Mouse (Mus musculus) right cerebral cortex, adult 2 months (tissue): ENCODE measurements around the gene Tmem106b.

Source experiments
- DNase-seq, 2 experiments: peaks; one replicate each; pipeline ENCODE4 v3.0.0; 2021 to 2022; ENCODE audit warnings: low spot score in 2 of 2

Tmem106b gene

GRCm38 (mm10) chr6:13069302-13070146 is at the start of gene Tmem106b:
Tmem106b (plus strand) TSS chr6:13069759.
- peak; percentile 96 to 97 for DNase-seq

- no peak for DNase-seq
Measured at GRCm38 (mm10) chr6:13021245-13022100, 48.1 kb upstream of the Tmem106b start.

- DNase-seq = no peak
Measured at GRCm38 (mm10) chr6:13030558-13030957, 39.0 kb upstream of the Tmem106b start.

GRCm38 (mm10) chr6:13030961-13031360 is 38.6 kb upstream of the Tmem106b start:
- DNase-seq = peak; percentile 22 to 41

- DNase-seq = no peak
Measured at GRCm38 (mm10) chr6:13052408-13053200, 17.0 kb upstream of the Tmem106b start.

- DNase-seq = no peak
Measured at GRCm38 (mm10) chr6:13061276-13062039, 8.1 kb upstream of the Tmem106b start.

- DNase-seq = no peak
Measured at GRCm38 (mm10) chr6:13062063-13062462, 7.5 kb upstream of the Tmem106b start.

- no peak for DNase-seq
Measured at GRCm38 (mm10) chr6:13062691-13063255, 6.8 kb upstream of the Tmem106b start.

- DNase-seq = peak in 1 of 2 experiments; percentile 27
Measured at GRCm38 (mm10) chr6:13070147-13070425, 527 bp downstream of the Tmem106b start.

- DNase-seq = peak in 1 of 2 experiments; percentile 12
Measured at GRCm38 (mm10) chr6:13070485-13070884, 926 bp downstream of the Tmem106b start.

- DNase-seq = no peak
Measured at GRCm38 (mm10) chr6:13073036-13073435, 3.5 kb downstream of the Tmem106b start.

- no peak for DNase-seq
Measured at GRCm38 (mm10) chr6:13073876-13074275, 4.3 kb downstream of the Tmem106b start.

GRCm38 (mm10) chr6:13082881-13083280 is 13.3 kb downstream of the Tmem106b start:
- peak; percentile 25 to 44 for DNase-seq

GRCm38 (mm10) chr6:13096656-13097435 is 27.3 kb downstream of the Tmem106b start:
- DNase-seq = no peak

GRCm38 (mm10) chr6:13100137-13100536 is 30.6 kb downstream of the Tmem106b start:
- DNase-seq = no peak

GRCm38 (mm10) chr6:13108662-13109061 is 39.1 kb downstream of the Tmem106b start:
- DNase-seq = no peak

- no peak for DNase-seq
Measured at GRCm38 (mm10) chr6:13137255-13137654, 67.7 kb downstream of the Tmem106b start.
